Mouse (Mus musculus): ENCODE measurements at regions not wholly inside any gene's neighbourhood (a gene's known extent, or its start where the extent isn't known, plus 50 kb on each side); places are given as distances from the start of the nearest gene placed in this dataset.

DNA sequence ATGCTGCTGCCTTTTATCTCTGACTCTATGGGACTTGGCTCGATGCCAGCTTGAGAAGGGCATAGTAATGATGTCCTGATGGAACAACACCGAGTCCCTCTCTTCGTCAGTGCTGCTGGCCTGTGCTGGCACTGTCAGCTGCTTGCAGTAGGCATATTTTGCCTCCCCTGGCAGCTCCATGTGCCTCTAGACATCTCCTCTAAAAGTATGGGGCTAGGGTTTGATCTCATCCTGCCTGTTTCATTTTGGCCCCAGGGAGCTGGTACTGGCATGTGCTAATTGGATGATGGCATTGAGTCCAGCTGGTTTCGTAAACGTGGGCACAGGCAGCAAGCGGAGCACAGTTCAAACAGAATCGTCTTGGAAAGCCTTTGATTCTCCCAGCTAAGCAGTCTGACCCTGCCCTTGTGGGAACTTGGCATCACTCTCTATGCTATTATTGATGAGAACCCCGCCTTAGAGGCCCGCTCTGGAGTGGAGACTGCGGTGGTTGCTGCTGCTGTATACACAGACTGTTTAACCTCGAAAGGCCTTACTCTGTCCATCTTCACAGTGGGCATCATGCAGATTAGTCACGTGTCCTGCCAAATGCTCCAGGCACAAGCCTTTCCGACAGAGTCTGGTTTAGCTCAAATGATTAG is 153.0 kb upstream of the Ppp2r3a start:
- TF ChIP-seq CTCF (IDR thresholded peaks at IDR 0.05; ENCODE audit: borderline replicate concordance, control insufficient read depth, extremely low read depth, insufficient read depth, low read length, poor library complexity) (no peak), POLR2A (IDR thresholded peaks at IDR 0.05; ENCODE audit: control insufficient read depth, extremely low read depth, insufficient read depth, low read length, poor library complexity) (no peak)

Data from thymus, adult 2 months (tissue).